Mouse (Mus musculus): Measurements from ENCODE around the gene Map3k13.

GRCm38 (mm10) chr16:21818629-21819028 is 24.5 kb downstream of the Map3k13 start:
- TF ChIP-seq CTCF (IDR thresholded peaks at IDR 0.05; ENCODE audit: control insufficient read depth, insufficient read depth, insufficient replicate concordance, low read depth, low read length), result no peak
- no peak for TF ChIP-seq POLR2A (IDR thresholded peaks at IDR 0.05; ENCODE audit: control insufficient read depth, low read depth, low read length)
